Mouse (Mus musculus) cerebellum, adult 11-12 months (tissue): ENCODE data around the gene Kcnh1.

Experiments
- DNase-seq: peaks from one replicate; pipeline ENCODE4 v3.0.0; 2022

The Kcnh1 gene

GRCm38 (mm10) chr1:192476704-192477103 lies 286.1 kb downstream of the Kcnh1 start:
- no peak for DNase-seq

GRCm38 (mm10) chr1:192477556-192477955 lies 287.0 kb downstream of the Kcnh1 start:
- DNase-seq, result no peak

- no peak for DNase-seq
Observed at GRCm38 (mm10) chr1:192478176-192478575, 287.6 kb downstream of the Kcnh1 start.

- DNase-seq, result no peak
Observed at GRCm38 (mm10) chr1:192480072-192480784, 289.7 kb downstream of the Kcnh1 start.

- DNase-seq, result no peak
Observed at GRCm38 (mm10) chr1:192481446-192481845, 290.9 kb downstream of the Kcnh1 start.

- no peak for DNase-seq
Observed at GRCm38 (mm10) chr1:192485030-192485429, 294.5 kb downstream of the Kcnh1 start.

- DNase-seq, result peak; percentile 81
Observed at GRCm38 (mm10) chr1:192487571-192487970, 297.0 kb downstream of the Kcnh1 start.

GRCm38 (mm10) chr1:192489908-192490825 lies 299.6 kb downstream of the Kcnh1 start:
- DNase-seq, result no peak

GRCm38 (mm10) chr1:192497505-192497904 lies 306.9 kb downstream of the Kcnh1 start:
- no peak for DNase-seq

- peak; percentile 33 for DNase-seq
Observed at GRCm38 (mm10) chr1:192502016-192502415, 311.4 kb downstream of the Kcnh1 start.

GRCm38 (mm10) chr1:192502835-192503234 lies 312.3 kb downstream of the Kcnh1 start:
- DNase-seq, result no peak

GRCm38 (mm10) chr1:192503651-192504050 lies 313.1 kb downstream of the Kcnh1 start:
- peak; percentile 68 for DNase-seq

- DNase-seq, result no peak
Observed at GRCm38 (mm10) chr1:192512821-192513220, 322.2 kb downstream of the Kcnh1 start.

- no peak for DNase-seq
Observed at GRCm38 (mm10) chr1:192515373-192515772, 324.8 kb downstream of the Kcnh1 start.

- no peak for DNase-seq
Observed at GRCm38 (mm10) chr1:192519713-192520112, 329.1 kb downstream of the Kcnh1 start.

- DNase-seq, result no peak
Observed at GRCm38 (mm10) chr1:192520836-192521435, 330.4 kb downstream of the Kcnh1 start.

- DNase-seq, result no peak
Observed at GRCm38 (mm10) chr1:192522376-192523178, 332.0 kb downstream of the Kcnh1 start.

GRCm38 (mm10) chr1:192525711-192526350 lies 335.3 kb downstream of the Kcnh1 start:
- peak; percentile 49 for DNase-seq

GRCm38 (mm10) chr1:192531490-192532146 lies 341.0 kb downstream of the Kcnh1 start:
- no peak for DNase-seq

- no peak for DNase-seq
Observed at GRCm38 (mm10) chr1:192532212-192532611, 341.6 kb downstream of the Kcnh1 start.

GRCm38 (mm10) chr1:192533016-192533415 lies 342.4 kb downstream of the Kcnh1 start:
- DNase-seq, result no peak

- DNase-seq, result no peak
Observed at GRCm38 (mm10) chr1:192536440-192536839, 345.9 kb downstream of the Kcnh1 start.
